Mouse (Mus musculus) forelimb bud, embryonic 11.5 days (tissue): ENCODE results near the gene Klhl29.
A peak's percentile ranks its signal among the peaks of the same experiment; 100 is the strongest.

Experiments
- DNase-seq: peaks from one replicate; pipeline ENCODE4 v3.0.0-alpha.2; 2012; ENCODE audit warnings: low read depth, low spot score

Klhl29 gene

DNA sequence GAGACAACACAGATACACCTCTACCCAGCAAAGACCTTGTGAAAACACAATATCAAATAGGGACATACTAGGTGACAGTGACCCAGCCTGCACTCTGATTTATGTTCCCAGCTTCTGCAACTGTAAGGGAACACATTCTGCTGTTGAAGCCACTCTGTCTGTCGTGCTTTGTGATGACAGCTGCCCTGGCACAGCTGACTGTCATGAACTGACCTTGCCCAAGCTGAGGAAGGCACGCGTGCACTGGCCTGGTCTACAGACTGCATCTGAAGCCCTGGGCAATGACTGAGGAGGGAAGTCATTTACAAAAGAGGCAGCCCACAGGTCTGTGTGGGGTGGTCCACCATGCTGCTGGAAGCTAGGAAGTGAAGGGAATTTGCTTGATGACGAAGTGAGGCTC is 246.3 kb downstream of the Klhl29 start:
- DNase-seq: no peak

DNA sequence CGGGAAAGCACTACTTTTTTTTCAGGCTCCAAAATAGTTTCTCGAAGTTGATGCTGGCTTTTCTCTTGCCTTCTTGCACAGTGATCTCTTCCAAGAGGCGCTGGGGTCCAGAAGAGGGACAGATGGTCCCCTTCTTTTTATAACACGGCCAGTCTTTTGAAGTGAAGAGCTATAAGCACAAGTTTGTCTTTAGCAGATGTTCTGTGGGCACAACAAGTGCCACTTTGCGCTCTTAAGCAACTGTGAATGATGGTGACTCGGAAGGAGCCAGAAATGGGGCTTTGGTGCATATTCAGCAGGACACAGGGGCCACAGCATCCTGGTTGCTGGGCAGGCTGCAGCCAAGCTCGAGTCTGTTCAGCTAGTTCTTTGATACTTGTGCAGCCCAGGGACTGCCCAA is 249.6 kb downstream of the Klhl29 start:
- no peak for DNase-seq

DNA sequence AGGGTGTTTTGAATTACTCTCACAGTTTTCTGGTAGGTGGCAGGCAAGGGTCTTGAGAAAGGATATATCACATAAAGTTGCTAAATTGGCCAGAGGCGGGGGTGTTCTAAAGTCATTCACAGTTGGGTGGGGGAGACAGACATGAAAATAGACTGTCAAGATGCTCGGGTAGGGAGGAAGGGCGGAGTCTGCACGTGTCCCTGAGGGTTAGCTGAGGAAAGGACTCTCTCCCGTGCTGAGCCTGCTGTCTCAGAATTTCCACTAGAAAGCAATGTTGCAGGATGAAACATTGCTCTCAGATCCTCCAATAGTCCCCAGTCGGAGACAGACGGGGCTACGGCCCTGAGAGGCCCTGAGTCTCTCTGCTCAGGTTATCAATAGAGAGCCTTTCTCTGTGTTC is 252.5 kb downstream of the Klhl29 start:
- no peak for DNase-seq

DNA sequence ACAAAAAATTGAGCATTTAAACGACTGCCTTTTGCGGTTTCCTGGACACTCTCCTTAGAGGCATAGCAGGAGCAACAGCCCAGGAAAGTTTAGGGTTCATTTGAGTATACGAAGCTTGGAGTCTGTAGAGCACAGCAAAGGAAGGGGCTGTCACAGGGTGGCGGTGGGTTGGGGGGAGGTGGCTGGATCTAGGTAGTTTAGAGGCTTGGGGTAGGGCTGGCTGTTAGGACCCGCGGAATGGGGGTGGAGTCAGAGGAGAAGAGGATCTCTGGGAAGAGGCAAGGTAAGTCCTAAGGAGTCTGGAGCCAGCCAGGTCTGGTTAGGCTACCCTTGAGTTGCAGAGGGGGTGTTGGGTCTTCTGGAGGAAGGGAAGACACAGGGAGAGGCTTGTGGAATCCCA is 255.2 kb downstream of the Klhl29 start:
- DNase-seq: no peak

DNA sequence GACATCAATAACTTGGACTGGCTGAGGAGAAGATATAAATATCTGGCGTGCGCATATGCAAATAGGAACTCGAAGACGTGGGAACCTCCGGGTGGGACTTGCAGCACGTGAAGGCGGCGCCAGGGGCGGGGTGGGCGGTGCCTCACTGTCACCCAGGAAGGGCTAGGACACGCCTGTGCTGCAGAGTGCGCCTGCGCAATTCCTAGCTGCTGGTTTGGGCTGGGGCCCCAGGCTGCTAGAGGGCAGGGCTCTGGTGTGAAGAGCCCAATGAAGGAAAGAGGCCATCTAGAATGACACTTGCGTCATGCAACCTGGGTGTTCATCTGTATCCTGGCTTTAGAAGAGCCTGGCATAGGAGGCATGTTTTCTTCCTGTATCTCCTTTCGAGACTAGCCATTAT is 255.8 kb downstream of the Klhl29 start:
- peak; percentile 77 for DNase-seq

DNA sequence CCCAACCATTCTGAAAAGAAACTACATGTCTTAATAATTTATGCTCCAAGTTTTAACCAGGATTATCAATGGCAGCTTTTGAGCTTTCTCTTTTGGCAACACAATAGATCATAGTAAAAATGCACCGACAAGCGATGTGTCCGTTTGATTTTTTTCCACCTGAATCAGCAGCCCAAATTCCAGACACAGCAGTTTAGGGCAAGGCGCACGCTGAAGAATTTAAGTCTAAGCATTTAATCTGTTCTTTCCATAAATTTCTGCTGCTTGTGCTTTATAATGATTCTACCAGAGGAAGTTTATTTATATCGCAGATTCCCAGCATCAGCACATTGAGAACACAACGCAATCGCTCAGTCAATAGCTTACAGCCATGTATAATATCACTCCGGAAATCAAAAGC is 256.2 kb downstream of the Klhl29 start:
- DNase-seq: no peak

DNA sequence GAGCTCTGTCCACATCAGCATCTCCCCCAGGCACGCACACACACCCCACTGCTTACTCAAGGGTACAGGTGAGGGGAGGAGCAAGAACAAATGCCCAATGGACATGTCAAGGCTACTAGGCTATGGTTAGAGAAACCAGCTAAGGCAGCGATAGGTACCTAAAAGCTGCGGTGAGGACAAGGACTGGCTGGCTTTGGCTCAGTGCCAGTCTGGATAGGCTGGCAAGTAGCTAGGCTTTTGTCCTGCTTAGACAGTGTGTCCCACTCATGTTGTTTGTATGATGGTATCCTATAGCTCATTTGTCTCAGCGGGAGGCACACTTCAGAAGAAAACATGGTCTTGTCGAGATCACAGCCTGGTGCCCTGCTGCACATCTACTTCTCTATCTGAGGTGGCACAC is 258.9 kb downstream of the Klhl29 start:
- no peak for DNase-seq

DNA sequence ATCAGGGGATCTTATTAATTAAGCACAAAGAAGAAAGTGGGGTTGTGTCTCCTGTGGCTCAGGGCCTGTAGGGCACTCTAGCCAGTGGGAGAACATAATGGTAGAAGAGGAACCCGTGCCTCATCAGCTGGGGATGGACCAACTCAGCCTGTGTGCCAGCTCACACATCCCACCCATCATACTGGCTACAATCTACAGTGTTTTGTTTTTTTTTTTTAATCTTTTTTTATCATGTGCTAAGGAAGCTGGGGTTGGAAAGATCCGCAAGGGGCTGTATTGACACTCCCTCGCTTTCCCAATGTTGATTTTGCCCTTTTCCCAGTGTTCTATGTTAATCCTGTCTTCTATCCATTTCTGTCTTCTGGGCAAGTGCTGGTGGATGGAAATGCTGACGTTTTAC is 260.9 kb downstream of the Klhl29 start:
- DNase-seq: no peak

DNA sequence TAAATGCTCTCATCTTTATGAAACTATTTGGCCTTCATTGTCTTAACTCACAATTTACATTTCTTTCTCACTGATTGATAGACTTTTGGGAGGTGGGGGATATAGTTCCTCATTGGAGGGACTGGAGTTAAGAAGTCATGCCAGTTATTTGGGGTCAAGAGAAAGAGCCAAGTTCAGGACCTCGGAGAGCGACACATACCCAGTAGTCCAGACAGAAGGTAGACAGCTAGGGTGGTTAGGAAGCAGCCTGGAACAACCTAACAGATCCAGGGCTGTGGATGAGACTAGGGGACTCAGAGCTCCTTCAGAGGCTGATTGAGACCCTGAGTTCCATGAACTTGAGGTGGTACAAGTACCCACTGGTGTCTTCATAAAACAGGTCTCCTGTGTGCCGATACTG is 264.1 kb downstream of the Klhl29 start:
- peak; percentile 70 for DNase-seq

DNA sequence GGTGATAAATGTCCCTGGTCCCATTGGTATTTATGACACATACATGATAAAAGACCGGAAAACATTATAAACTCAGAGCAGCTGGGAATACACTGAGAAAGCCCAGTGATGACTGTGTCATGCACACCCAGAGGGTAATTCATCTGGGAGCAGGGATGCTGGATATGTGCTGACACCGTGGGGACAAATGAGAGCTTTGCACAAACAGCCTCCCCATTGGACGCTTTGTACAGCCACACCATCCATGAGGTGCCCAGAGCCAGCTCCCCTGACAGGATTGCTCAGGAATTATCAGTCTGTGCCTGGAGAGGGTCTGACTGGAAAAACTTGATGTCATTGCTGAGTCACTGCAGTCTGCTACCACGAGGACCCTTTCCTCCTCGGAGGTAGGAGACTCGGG is 266.9 kb downstream of the Klhl29 start:
- no peak for DNase-seq

DNA sequence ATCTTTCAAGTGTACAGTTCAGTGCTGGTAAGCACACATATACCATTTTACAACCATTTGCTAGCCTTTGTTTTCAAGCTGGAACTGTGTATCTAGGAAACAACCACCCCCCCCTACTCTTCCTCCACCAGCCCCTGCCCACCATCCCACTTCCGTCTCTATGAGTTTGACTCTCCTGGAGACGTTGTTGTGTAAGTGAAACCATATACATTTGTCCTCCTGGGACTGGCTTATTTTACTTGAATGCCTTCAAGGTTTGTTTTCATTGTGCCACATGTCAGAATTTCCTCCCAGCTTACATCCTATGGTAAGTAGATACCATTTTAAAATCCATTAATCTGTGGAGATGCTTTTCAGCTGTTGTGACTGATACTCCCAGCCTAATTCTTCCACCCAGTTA is 267.7 kb downstream of the Klhl29 start:
- no peak for DNase-seq

DNA sequence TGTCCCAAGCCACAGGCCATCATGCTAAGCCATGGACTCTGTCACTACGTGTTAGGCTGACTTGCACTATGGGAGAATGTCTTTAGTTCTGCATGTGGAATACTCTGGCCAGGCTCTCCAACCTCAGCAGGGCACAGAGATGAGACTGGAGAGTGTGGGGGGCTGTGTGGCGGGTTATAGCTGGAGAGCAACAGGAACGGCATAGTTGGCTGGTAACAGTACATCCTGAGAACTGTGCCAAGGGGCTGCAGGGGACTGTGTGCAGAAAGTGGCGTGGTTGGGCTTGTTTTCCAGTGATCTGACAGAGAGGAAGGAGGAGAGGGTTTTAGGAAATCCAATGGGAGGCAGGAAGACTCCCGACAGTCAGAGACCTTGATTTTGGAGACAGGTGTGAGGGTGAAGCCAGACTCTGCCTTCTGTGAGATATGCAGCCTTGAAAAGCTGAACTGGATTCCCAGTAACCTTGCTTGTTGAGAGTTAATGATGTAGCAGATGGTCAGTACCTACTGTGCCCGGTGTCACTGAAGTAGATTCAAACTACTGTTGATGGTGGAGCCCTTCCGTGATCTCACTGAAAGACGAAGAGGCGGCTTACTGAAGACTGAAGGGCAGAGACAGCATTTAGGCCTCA is 270.9 kb downstream of the Klhl29 start:
- no peak for DNase-seq

DNA sequence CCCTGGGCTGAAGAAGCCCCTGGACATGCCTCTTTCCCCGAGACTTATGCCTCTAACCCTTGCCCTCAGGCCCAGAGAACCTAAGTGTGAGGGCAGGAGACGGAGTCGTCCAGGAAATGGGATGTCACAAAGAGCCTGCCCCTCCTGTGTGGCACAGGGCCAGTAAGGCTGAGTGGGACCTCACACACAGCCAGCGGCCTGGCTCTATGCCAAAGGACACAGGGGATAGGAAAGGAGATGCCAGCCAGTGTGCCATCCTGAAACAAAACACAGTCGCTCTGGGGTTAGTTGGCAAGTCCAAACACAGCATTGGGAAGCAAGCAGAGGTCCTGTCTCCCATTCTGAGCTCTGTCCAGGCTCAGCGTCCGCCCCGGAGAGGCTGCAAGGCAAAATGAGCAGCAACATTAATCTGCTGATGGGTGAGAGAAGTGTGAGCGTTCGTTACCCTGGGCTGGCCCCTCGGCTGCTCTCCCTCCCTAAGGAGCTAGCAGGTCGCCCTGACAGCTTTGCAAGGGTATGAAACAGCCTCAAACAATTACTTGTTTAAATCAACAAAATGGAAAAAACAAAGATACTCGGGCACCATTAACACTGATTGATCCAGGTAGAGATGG is 274.0 kb downstream of the Klhl29 start:
- DNase-seq: no peak

DNA sequence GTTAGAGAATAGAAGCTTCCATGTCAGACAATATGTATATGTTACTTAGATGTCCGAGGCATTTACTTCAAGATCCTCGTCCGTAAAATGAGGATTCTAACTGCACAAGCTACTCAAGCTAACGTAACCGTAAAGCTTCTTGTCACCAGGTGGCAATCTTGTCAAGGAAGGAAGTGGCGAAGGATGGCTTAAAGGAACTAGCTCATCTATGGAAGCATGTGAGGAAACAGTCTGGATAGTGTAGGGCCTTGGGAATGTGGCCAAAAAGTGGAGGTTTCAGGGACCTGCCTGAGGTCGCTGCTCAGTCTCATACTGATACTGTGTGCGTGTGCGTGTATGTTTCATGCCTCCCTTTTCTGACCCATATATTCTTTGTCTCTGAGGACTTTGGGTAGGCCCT is 275.9 kb downstream of the Klhl29 start:
- no peak for DNase-seq

DNA sequence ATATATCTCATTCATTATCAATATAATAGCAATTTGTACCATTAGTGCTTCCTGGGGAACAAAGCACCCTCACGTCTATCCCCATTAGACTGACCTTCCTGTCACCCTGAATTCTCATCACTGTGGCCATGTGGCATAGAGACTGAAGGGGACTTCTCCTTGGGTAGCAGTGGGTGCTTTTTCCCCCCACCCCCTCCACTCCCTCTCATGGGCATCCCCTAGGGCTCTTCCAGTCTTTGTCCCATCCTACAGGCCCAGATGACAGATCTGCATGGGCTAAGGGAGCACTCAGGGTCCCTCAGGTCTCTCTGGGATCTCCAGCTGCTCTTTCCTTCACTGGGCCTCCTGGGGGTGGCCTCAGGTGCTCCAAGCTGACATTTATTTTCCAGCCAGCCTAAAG is 286.8 kb downstream of the Klhl29 start:
- DNase-seq: no peak

DNA sequence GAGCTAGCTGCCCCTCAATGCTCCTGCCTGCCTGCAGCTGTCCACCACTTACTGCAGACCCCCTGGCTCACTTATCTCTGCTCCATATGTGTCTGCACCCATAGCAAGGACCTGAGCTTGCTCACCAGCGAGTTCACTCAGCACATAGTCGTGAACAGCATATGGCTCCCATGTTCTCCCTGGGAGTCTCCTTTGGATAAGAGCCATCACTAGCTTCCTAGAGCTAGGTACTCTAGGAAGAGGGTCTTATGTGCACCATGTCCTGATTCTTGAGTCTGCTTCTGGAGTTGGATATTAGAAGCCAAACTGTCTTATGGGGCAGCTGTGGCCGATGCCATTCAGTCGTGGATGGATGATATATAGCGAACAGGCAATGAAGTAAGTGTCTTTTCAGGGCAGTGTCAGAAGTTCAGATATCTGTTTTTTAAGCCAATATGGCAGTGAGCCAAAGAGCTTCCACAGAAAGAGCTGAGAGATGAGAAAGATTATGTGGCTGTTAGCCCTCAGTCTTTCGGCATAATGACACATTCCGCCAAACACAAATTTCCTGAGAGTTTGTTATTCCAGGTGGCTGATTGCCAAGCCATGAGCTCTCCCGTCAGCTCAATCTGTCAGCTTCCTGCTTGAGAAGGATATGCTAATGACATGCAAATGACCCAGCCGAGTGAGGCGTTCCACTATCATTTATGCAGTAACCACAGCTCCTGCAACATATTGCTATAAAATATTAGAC is 287.5 kb downstream of the Klhl29 start:
- no peak for DNase-seq

DNA sequence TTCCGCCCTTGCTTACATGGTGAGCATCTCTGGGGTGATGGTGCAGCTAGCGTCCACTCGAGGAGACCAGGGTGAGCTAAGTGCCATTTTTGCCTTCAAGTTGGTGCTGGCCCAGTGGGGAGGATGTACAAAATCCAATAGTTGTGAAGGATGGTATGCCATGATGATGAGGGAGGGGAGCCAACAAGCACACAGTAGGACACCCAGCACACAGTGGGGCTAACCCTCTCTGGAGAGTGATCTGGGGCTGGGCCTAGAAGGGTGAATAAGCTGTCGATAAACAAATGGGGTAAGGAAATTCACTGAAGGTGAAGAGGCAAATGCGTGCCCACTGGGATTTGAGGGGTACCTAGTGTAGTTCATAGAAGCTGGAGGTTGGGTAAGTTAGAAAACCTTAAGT is 290.8 kb downstream of the Klhl29 start:
- DNase-seq: no peak

DNA sequence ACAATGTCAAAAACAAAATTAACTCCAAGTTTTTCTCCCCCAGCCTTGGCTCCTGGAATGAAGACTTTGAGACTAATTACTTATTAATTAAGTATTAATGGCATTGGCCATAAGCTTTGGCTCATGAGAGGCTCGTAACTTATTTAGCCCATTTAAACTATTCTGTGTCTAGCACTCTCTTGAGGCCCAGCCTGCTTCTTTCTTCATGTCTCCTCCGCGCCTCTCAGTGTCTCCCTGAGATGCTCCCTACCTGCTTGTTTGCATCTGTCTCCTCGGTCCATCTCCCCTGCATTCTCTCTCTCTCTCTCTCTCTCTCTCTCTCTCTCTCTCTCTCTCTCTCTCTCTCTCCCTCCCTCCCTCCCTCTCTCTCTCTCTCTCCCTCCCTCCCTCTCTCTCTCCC is 294.0 kb downstream of the Klhl29 start:
- no peak for DNase-seq

DNA sequence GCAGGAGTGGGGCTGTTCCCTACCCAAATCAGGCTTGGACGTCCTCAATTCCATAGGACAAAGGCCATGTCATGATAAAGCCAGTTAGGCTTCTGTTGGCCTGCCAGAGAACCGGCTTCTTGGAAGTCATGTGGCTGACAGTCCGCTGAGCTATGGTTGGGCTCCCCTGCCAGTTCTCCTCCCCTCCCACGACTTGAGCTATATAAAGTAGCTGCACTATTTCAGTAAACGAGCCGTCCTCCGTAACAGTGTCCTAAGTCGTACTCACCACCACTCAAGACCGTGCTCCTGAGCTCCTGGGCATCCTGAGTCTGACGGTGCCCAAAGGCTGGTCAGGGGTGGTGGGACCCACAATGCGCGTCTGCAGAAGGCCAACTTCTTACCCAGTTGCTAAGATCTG is 302.3 kb downstream of the Klhl29 start:
- no peak for DNase-seq

DNA sequence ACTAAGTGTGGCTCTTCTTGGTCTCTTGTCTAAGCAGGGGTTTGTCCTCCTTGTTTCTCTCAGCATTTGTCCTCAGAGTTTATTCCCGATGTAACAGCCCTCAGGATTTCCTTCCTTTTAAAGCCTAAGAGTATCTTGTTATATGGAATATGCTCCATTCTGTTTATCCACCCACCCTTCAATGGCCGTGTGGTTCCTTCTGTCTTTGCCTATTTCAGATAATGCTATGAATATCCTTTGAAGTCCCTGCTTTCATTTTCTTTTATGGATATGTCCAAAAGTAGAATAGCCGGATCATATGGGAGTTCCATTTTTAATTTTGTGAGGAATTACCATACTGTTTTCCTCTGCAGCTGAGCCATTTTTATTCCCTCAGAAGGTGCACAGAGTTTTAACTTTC is 305.4 kb downstream of the Klhl29 start:
- DNase-seq: no peak

DNA sequence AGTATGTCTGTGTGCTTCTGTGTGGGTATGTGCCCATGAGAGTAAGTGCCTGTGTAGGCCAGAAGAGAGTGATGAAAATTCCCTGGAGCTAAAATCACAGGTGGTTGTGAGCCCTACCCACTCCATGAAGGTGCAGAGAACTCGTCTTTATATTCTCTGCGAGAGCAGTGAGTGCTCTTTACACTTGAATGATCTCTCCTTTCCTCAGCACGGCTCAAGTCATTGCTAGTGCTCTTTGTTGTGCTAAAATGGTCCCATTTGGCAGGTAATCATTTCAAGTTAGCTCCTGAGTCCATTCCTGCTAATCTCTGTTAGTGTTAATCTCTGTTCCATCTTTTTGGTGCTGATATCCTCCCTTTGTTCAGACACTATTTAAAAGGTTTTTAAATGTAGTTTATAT is 307.9 kb downstream of the Klhl29 start:
- no peak for DNase-seq

DNA sequence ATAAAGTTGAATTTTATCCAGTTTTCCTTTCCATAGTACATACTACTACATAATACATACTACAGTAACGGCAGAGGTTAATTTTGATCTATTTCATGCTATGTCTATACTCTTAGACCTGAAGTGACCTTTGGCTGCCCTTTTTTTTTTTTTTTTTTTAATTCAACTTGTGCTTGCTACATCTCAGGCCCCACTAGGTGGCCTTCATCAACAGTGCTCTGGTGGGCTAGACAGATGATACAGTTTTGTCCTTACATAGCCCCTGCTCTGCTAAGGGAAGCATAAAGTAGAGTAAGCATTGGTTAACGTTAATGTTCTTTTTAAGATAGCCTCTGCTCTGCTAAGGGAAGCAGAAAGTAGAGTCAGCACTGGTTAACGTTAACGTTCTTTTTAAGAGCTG is 327.4 kb downstream of the Klhl29 start:
- DNase-seq: no peak

DNA sequence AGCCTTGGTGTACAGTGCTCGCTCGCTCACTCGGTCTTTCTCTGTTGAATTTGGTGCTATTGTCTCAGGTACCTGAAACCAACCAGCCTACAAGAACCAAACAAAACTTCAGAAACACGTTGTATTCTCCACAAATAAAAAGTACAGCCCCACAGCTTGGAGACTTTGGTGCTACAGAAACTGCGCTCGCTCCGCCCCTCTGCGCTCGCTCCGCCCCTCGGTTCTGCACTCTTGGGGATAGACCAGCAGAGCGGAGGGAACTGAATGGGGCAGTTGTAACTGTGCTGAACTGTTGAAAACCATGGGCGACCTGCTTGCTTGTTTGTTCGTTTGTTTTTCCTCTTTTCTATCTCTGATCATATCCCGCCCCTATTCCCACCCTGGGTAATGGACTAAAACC is 331.3 kb downstream of the Klhl29 start:
- no peak for DNase-seq
